Mouse (Mus musculus) forebrain, embryonic 10.5 days (tissue): Measurements from ENCODE around the gene Ptma. TPM values are rescaled to one million over a fixed set of nuclear protein-coding genes. Genes with fewer than 3 reads are reported as not detected.
A peak's percentile ranks its signal among the peaks of the same experiment; 100 is the strongest.
"Not testable (repeated sequence)": the region's sequence is repeated elsewhere in the genome, so short reads cannot be mapped to it uniquely, and the experiment has no call there.

Source experiments
- DNase-seq: peaks from one replicate; pipeline ENCODE4 v3.0.0-alpha.2; 2017; ENCODE audit warnings: low spot score; ENCODE audit errors: extremely low spot score
- H3K27ac ChIP-seq: fragments of 300-500 bp; sonication (generic); 2 replicates; pipeline ENCODE4 v1.5.1; 2016; ENCODE audit warnings: mild to moderate bottlenecking
- H3K27me3 ChIP-seq: fragments of 300-500 bp; sonication (generic); 2 replicates; pipeline ENCODE4 v1.6.1; 2016; ENCODE audit warnings: mild to moderate bottlenecking; ENCODE audit not compliant: poor library complexity, severe bottlenecking
- H3K36me3 ChIP-seq: fragments of 300-500 bp; sonication (generic); replicated peaks from 2 replicates; pipeline ENCODE4 v1.6.1; 2016; ENCODE audit warnings: mild to moderate bottlenecking, moderate library complexity
- H3K4me1 ChIP-seq: fragments of 300-500 bp; sonication (generic); 2 replicates; pipeline ENCODE4 v1.6.1; 2016
- H3K4me3 ChIP-seq: fragments of 300-500 bp; sonication (generic); 2 replicates; pipeline ENCODE4 v1.5.1; 2016; ENCODE audit warnings: mild to moderate bottlenecking, moderate library complexity
- H3K9me3 ChIP-seq: fragments of 300-500 bp; sonication (generic); 2 replicates; pipeline ENCODE4 v1.6.1; 2016; ENCODE audit warnings: mild to moderate bottlenecking, moderate library complexity
- WGBS: fragments of 180-500 bp; shearing (Covaris S2); methylation state at CpG from one replicate; pipeline ENCODE4 v1.1.7; 2016; 5-methylcytosine and 5-hydroxymethylcytosine counted together
- polyA plus RNA-seq: library from polyadenylated mRNA; unstranded; fragments of >200 nt; fragmentation: Nextera tagmentation; extraction: Ambion mirVana; gene quantifications from 2 replicates; pipeline ENCODE4 v1.2.1, GENCODE M21; 2016

Ptma gene
- polyA plus RNA-seq, 1 experiment from 2014 or later, result 2,941 TPM

DNA sequence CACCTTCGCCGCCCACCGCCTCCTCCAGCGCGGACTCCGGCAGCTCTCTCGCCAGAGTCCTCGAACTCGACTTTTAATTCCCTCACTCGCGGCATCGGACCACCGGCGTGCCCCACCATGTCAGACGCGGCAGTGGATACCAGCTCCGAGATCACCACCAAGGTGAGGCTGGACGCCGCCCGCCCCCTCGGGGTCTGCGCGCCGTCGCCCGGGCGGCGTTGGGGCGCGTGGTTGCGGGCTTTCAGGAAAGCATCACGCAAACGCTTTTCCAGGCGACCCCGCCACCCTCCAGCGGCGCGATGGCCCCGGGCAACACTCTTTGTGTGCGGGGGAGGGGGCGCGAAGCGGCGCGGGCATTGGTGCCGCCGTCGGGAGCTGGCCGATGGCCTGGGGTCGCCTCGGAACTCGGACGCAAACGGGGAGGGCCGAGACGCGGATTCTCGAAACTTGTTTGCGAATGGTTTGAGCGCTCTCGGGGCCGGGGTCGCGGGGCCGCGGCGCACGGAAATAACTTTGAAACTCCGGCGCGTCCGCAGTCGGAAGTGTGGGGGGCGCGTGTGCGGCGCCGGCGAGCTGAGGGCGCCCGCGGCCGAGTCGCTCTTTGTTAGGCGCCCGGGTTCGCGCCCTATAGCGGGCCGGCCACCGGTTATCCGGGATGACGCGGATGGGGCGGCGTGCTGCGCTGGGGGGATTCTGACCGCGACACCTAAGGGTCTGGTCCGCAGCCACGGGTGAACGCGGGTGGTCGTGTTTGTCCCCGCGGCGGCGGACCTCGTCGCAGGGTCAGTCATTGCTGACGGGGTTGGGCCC is 468 bp downstream of the Ptma start:
- H3K4me1 ChIP-seq, result peaks cover 65% of the 10 kb centered on the region
- peak; percentile 54 for DNase-seq
- peak overlapping the region; percentile 100 for H3K27ac ChIP-seq
- H3K9me3 ChIP-seq, result no peaks in the 10 kb centered on the region
- peak overlapping the region; percentile 100 for H3K4me3 ChIP-seq
- H3K27me3 ChIP-seq, result peaks cover 6% of the 10 kb centered on the region
- peaks cover 40% of the 10 kb centered on the region for H3K36me3 ChIP-seq
- under 1% methylated on average over 111 of the region's 111 CpGs for WGBS

- Histone ChIP-seq H3K4me1 (peaks cover 66% of the 10 kb centered on the region), H3K36me3 (peaks cover 42% of the 10 kb centered on the region), H3K9me3 (no peaks in the 10 kb centered on the region), H3K27me3 (no peaks in the 10 kb centered on the region), H3K4me3 (peak overlapping the region; percentile 100), H3K27ac (peak overlapping the region; percentile 100)
- under 1% methylated on average over 89 of the region's 89 CpGs for WGBS
- peak; percentile 82 for DNase-seq
Observed at GRCm38 (mm10) chr1:86527599-86528486, 1.3 kb downstream of the Ptma start.

- Histone ChIP-seq H3K9me3 (peaks cover 1% of the 10 kb centered on the region; the same call in 1 of the 2 replicates), H3K4me1 (peaks cover 66% of the 10 kb centered on the region), H3K27me3 (no peaks in the 10 kb centered on the region), H3K27ac (peak overlapping the region; percentile 100), H3K36me3 (peaks cover 49% of the 10 kb centered on the region), H3K4me3 (peak overlapping the region; percentile 100)
- WGBS, result under 1% methylated on average over 15 of the region's 15 CpGs
- peak; percentile 43 for DNase-seq
Observed at GRCm38 (mm10) chr1:86528571-86529180, 2.1 kb downstream of the Ptma start.

GRCm38 (mm10) chr1:86529590-86529989 is 3.1 kb downstream of the Ptma start:
- no peaks in the 10 kb centered on the region for H3K27me3 ChIP-seq
- H3K27ac ChIP-seq, result peak overlapping the region; percentile 100
- peaks cover 4% of the 10 kb centered on the region; the same call in 1 of the 2 replicates for H3K9me3 ChIP-seq
- H3K4me1 ChIP-seq, result peaks cover 57% of the 10 kb centered on the region
- H3K4me3 ChIP-seq, result peak overlapping the region; percentile 100
- 65% methylated on average over 4 of the region's 4 CpGs for WGBS
- no peak for DNase-seq
- H3K36me3 ChIP-seq, result peaks cover 52% of the 10 kb centered on the region

- peak; percentile 50 for DNase-seq
- H3K36me3 ChIP-seq, result peaks cover 61% of the 10 kb centered on the region
- H3K4me3 ChIP-seq, result peak overlapping the region; percentile 33
Observed at GRCm38 (mm10) chr1:86530871-86531546, 4.5 kb downstream of the Ptma start.

GRCm38 (mm10) chr1:86531547-86532321 is 5.2 kb downstream of the Ptma start:
- peak overlapping the region; percentile 45 for H3K27ac ChIP-seq
- peaks cover 4% of the 10 kb centered on the region; the same call in 1 of the 2 replicates for H3K9me3 ChIP-seq
- H3K36me3 ChIP-seq, result peaks cover 63% of the 10 kb centered on the region
- 5% methylated on average over 13 of the region's 13 CpGs for WGBS
- peaks cover 39% of the 10 kb centered on the region for H3K4me1 ChIP-seq
- H3K27me3 ChIP-seq, result no peaks in the 10 kb centered on the region
- H3K4me3 ChIP-seq, result peak overlapping the region; percentile 33
- peak; percentile 76 for DNase-seq

More at GRCm38 (mm10) chr1:86530871-86531546, 4.5 kb downstream of the Ptma start:
- no peak overlapping the region; the same call in 1 of the 2 replicates for H3K27ac ChIP-seq
- WGBS, result 16% methylated on average over 4 of the region's 4 CpGs
- H3K27me3 ChIP-seq, result no peaks in the 10 kb centered on the region
- H3K4me1 ChIP-seq, result peaks cover 43% of the 10 kb centered on the region
- peaks cover 4% of the 10 kb centered on the region; the same call in 1 of the 2 replicates for H3K9me3 ChIP-seq

DNA sequence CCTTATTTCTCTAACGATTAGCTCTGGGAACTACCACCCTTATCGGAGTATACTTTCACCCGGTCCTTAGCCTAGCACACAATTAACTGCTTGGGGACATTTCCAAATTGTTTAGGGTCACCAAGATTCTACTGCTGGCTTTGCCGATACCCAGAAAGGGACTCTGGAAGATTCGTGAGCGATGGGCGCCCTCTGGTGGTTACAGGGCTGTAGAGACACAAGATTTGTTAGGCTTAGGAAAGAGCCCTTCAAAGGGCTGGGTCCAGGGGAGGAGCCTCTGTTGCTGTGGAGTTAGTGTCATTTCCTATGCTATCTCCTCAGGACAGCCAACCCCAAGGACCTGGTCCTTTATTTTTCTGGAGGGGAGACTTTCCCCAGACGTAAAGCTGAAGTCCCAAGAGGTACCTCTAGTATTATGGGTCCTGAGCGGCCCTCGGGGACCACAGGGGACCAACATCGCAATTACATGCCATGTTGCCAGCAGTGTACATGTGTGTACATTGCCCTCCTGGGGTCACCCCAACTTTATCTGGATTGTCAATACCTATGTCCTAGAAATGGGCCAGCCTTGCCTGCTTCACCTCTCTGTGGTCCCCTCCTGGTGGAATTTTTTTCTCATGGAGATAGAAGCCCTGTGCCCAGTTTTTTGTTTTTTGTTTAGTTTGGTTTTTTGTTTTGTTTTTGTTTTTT is 6.0 kb downstream of the Ptma start:
- peaks cover 39% of the 10 kb centered on the region for H3K4me1 ChIP-seq
- H3K27me3 ChIP-seq, result no peaks in the 10 kb centered on the region
- 26% methylated on average over 11 of the region's 11 CpGs for WGBS
- peak overlapping the region; percentile 33 for H3K4me3 ChIP-seq
- peak overlapping the region; percentile 45 for H3K27ac ChIP-seq
- peak; percentile 94 for DNase-seq
- H3K9me3 ChIP-seq, result peaks cover 4% of the 10 kb centered on the region; the same call in 1 of the 2 replicates
- H3K36me3 ChIP-seq, result peaks cover 61% of the 10 kb centered on the region

GRCm38 (mm10) chr1:86533411-86534130 is 7.0 kb downstream of the Ptma start:
- no peaks in the 10 kb centered on the region for H3K27me3 ChIP-seq
- no peak overlapping the region for H3K4me3 ChIP-seq
- no peak for DNase-seq
- 93% methylated on average over 6 of the region's 6 CpGs for WGBS
- H3K36me3 ChIP-seq, result peaks cover 51% of the 10 kb centered on the region
- H3K4me1 ChIP-seq, result peaks cover 36% of the 10 kb centered on the region
- H3K27ac ChIP-seq, result no peak overlapping the region
- H3K9me3 ChIP-seq, result peaks cover 4% of the 10 kb centered on the region; the same call in 1 of the 2 replicates

GRCm38 (mm10) chr1:86538383-86538782 is 11.9 kb downstream of the Ptma start:
- no peak overlapping the region for H3K4me3 ChIP-seq
- no peak for DNase-seq
- H3K27ac ChIP-seq, result no peak overlapping the region
- H3K36me3 ChIP-seq, result peaks cover 41% of the 10 kb centered on the region
- no peaks in the 10 kb centered on the region for H3K4me1 ChIP-seq
- peaks cover 4% of the 10 kb centered on the region; the same call in 1 of the 2 replicates for H3K9me3 ChIP-seq
- H3K27me3 ChIP-seq, result no peaks in the 10 kb centered on the region
- 71% methylated on average over 3 of the region's 3 CpGs for WGBS

DNA sequence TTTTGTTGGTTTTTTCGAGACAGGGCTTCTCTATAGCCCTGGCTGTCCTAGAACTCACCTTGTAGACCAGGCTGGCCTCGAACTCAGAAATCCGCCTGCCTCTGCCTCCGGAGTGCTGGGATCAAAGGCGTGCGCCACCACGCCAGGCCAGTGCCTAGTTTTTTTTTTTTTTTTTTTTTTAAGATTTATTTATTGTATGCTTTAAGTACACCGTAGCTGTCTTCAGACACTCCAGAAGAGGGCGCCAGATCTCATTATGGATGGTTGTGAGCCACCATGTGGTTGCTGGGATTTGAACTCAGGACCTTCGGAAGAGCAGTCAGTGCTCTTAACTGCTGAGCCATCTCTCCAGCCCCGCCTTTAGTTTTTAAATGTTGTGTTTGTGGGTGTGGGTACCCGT is 13.1 kb downstream of the Ptma start:
- H3K9me3 ChIP-seq, H3K4me3 ChIP-seq, H3K27ac ChIP-seq, H3K4me1 ChIP-seq, H3K27me3 ChIP-seq, DNase-seq: not testable (repeated sequence)
- 91% methylated on average over 12 of the region's 12 CpGs for WGBS
- peaks cover 47% of the 10 kb centered on the region for H3K36me3 ChIP-seq
